Mouse (Mus musculus) spleen, adult 2 months (tissue): ENCODE results near the gene Cd300lf.

Source experiments
- CTCF ChIP-seq: fragments of 200-500 bp; IDR thresholded peaks from 2 replicates; pipeline ENCODE4 v1.5.1; 2011; ENCODE audit warnings: mild to moderate bottlenecking, inconsistent platforms; ENCODE audit not compliant: insufficient read depth, insufficient read length, insufficient replicate concordance; ENCODE audit errors: extremely low read depth
- POLR2A ChIP-seq: fragments of 200-500 bp; IDR thresholded peaks from 2 replicates; pipeline ENCODE4 v1.6.1; 2011; ENCODE audit warnings: low read depth, low read length, inconsistent platforms

DNA sequence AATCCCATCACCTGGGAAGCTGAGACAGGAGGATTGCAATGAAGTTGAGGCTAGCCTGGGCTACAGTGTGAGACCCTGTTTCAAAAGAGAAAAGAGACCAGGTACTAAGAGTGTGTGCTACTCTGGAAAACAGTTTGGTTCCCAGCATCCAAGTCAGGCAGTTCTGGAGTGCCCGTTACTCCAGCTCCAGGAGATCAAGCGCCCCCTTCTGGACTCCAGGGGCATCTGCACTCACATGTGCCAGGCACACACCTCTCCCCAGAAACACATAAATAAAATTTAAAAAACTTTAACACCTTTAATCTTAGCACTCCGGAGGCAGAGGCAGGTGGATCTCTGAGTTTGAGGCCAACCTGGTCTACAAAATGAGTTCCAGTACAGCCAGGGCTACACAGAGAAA is 52.4 kb downstream of the Cd300lf start:
- TF ChIP-seq CTCF (no peak), POLR2A (no peak)
